Mouse (Mus musculus): ENCODE data around the gene Pou3f1.

DNA sequence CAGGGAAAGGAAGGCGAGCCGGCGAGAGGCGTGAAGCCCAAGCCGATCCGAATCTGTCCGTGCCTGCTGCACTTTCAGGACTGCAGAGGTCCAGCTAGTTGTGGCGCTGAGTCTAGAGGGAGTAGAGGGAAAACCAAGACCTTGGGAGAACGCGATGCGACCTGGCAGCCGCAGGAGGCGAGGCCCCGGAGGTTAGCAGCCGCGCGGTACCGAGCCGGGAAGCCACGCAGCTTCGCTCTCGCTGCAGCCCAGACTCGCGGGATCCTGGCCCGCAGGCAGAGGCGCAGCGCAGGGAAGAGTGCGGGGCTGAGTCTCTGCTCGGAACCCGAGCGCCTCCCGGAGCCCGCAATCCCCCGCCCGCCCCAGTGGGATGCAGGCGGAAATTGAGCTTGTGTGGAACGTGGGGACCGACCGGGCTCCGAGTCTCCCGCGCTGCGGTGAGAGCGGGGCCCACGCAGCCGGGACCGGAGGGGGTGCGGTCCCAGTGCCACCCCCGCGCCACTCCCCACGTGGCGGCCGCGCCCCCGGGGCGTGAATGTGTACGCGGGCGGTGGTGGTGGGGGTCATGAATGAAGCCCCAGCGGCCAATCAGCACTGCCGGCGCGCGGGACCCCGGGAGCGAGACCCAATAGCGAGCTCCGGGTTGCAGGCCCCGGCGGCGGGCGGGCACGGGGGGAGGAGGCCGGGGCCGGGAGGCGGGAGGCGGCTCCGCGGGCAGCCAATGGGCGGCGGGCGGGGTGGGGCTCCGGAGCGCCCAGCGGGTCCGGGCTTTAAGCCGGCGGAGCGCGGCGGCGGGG is 445 bp downstream of the Pou3f1 start:
- no peak for TF ChIP-seq CTCF (IDR thresholded peaks at IDR 0.05; ENCODE audit: extremely low read depth, insufficient read depth, insufficient read length, insufficient replicate concordance)
- no peak for TF ChIP-seq POLR2A (IDR thresholded peaks at IDR 0.05; ENCODE audit: low read depth, low read length)
